Mouse (Mus musculus) thymus, adult 2 months (tissue): ENCODE data around the gene Hnrnpl. TPM values are rescaled to one million over a fixed set of nuclear protein-coding genes. Genes with fewer than 3 reads are reported as not detected.

Experiments used
- DNase-seq: peaks from one replicate; pipeline ENCODE4 v3.0.0; 2021
- H3K27ac ChIP-seq: fragments of 200-500 bp; 2 replicates; pipeline ENCODE4 v1.5.1; 2012; ENCODE audit warnings: low read length, control low read depth; ENCODE audit not compliant: control insufficient read depth, insufficient read depth
- H3K27me3 ChIP-seq: fragments of 200-500 bp; 2 replicates; pipeline ENCODE4 v1.6.1; 2012; ENCODE audit warnings: mild to moderate bottlenecking, low read length, moderate library complexity, mixed read lengths; ENCODE audit not compliant: control insufficient read depth, insufficient read depth
- H3K36me3 ChIP-seq: fragments of 200-500 bp; 2 replicates; pipeline ENCODE4 v1.6.1; 2012; ENCODE audit warnings: mild to moderate bottlenecking, low read length, moderate library complexity; ENCODE audit not compliant: control insufficient read depth, insufficient read depth
- H3K4me1 ChIP-seq: fragments of 200-500 bp; replicated peaks from 2 replicates; pipeline ENCODE4 v1.6.1; 2012; ENCODE audit warnings: low read length; ENCODE audit not compliant: control insufficient read depth, insufficient read depth
- H3K4me3 ChIP-seq: fragments of 200-500 bp; 2 replicates; pipeline ENCODE4 v1.5.1; 2012; ENCODE audit warnings: mild to moderate bottlenecking, low read length, control low read depth, moderate library complexity; ENCODE audit not compliant: control insufficient read depth, insufficient read depth
- CTCF ChIP-seq: fragments of 200-500 bp; IDR thresholded peaks from 2 replicates; pipeline ENCODE4 v1.5.1; 2012; ENCODE audit warnings: mild to moderate bottlenecking, control low read depth, low read length, moderate library complexity, borderline replicate concordance; ENCODE audit not compliant: control insufficient read depth, poor library complexity, insufficient read depth; ENCODE audit errors: extremely low read depth
- POLR2A ChIP-seq: fragments of 200-500 bp; IDR thresholded peaks from 2 replicates; pipeline ENCODE4 v1.6.1; 2012; ENCODE audit warnings: mild to moderate bottlenecking, low read length, control low read depth, moderate library complexity; ENCODE audit not compliant: control insufficient read depth, poor library complexity, insufficient read depth; ENCODE audit errors: extremely low read depth
- WGBS: fragments of 180-500 bp; shearing (Covaris S2); methylation state at CpG from one replicate; pipeline ENCODE4 v1.1.7; 2018; 5-methylcytosine and 5-hydroxymethylcytosine counted together
- polyA plus RNA-seq: library from polyadenylated mRNA; depleted of rRNA; stranded (reverse); fragments of >200 nt; gene quantifications from 2 replicates; pipeline ENCODE4 v1.2.3, GENCODE M21; 2012

The Hnrnpl gene
- polyA plus RNA-seq, 1 experiment: 568 TPM

DNA sequence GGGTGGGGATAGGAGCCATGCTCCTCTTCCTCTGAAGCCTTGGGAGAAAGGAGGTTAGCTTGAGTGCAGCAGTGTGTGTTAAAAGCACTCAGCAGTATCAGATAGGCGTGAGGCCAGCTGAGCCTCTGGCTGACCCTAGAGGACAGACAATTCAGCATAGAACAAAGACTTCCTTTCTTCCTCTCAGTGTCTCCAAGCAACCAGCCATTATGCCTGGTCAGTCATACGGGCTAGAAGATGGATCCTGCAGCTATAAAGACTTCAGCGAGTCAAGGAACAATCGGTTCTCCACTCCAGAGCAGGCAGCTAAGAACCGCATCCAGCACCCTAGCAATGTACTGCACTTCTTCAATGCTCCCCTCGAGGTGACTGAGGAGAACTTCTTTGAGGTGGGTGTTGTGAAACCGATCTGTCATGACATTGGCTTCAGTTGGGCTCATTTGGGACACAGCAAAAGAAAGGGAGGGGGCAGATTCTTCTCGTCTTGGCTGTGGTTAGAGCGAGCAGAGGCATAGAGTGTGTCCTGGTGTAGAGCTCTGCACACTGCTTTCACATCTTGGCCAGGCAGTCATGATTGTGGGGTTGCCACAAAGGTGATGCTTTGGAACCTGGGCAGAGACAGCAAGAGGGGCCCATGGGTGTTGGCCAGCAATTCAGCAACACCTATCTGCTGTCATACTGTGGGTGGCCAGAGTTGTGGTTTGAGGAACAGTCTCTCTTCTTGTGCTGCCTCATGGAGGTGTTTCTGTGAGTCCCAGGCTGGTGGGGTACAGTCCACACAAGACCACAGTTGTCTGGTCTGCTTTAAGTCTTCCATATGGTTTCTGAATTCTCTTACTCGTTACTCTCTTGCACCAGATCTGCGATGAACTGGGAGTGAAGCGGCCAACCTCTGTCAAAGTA, 12.3 kb downstream of the Hnrnpl start:
- peaks cover 29% of the 10 kb centered on the region for H3K4me1 ChIP-seq
- peak overlapping the region; percentile 22; the same call in 1 of the 2 replicates for H3K27ac ChIP-seq
- DNase-seq: no peak
- WGBS: 65% methylated on average over 12 of the region's 12 CpGs
- peaks cover 70% of the 10 kb centered on the region for H3K36me3 ChIP-seq
- TF ChIP-seq CTCF (no peak), POLR2A (no peak)
- no peaks in the 10 kb centered on the region for H3K27me3 ChIP-seq
- H3K4me3 ChIP-seq: no peak overlapping the region

DNA sequence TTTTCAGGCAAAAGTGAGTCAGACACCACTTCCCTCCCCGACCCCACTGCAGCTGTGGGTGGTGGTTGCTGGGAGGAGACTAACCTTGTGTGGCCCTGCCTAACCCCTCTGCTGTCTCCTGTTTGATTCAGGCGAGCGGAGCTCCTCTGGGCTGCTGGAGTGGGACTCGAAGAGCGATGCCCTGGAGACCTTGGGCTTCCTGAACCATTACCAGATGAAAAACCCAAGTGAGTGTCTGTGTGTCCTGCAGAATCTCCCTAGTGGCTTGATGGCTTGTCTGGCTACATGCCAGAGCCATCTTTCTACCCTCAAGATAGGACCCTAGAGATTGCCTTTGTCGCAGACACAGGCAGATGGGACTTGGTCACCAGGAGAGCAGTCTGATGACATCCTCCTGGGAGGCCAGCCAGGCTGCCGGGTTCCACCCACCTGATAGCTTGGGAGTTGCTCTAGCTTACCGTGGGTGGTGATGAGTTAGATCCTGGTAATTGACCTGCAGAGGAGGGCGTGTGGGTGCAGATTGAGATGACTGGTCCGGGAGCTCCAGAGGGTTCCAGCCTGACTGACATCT, 13.0 kb downstream of the Hnrnpl start:
- DNase-seq: no peak
- 72% methylated on average over 10 of the region's 10 CpGs for WGBS
- no peak for TF ChIP-seq POLR2A
- TF ChIP-seq CTCF: no peak
- no peak overlapping the region for H3K27ac ChIP-seq
- H3K36me3 ChIP-seq: peaks cover 63% of the 10 kb centered on the region
- H3K4me1 ChIP-seq: peaks cover 28% of the 10 kb centered on the region
- H3K4me3 ChIP-seq: no peak overlapping the region
- H3K27me3 ChIP-seq: no peaks in the 10 kb centered on the region

DNA sequence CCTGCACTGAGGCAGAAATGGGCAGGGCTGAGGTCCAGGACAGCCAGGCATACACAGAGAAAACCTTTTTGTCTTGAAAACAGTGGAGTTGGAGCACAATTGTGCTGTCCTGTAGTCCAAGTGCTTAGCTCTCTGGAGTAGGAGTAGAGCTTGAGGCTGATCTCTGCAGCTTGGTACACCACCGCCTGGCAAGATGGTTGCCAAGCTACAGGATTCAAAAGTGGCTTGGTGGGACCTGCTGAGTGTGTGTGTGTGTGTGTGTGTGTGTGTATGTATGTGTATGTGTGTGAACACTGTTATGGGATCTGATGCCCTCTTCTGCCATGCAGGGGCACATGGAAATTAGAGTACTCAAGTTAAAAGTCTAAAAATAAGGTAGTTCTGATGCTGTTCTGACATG, 14.2 kb downstream of the Hnrnpl start:
- Histone ChIP-seq H3K4me3 (no peak overlapping the region), H3K27ac (no peak overlapping the region), H3K27me3 (no peaks in the 10 kb centered on the region), H3K4me1 (peaks cover 27% of the 10 kb centered on the region), H3K36me3 (peaks cover 50% of the 10 kb centered on the region)
- TF ChIP-seq POLR2A (no peak), CTCF (no peak)
- WGBS: 87% methylated on average over 1 of the region's 1 CpGs
- DNase-seq: no peak

- H3K36me3 ChIP-seq: peaks cover 43% of the 10 kb centered on the region
- no peak overlapping the region for H3K4me3 ChIP-seq
Observed at GRCm38 (mm10) chr7:28822993-28823903, 14.9 kb downstream of the Hnrnpl start.

GRCm38 (mm10) chr7:28823932-28824331, 15.6 kb downstream of the Hnrnpl start:
- Histone ChIP-seq H3K27ac (no peak overlapping the region; the same call in 1 of the 2 replicates), H3K36me3 (peaks cover 37% of the 10 kb centered on the region), H3K4me3 (no peak overlapping the region), H3K27me3 (no peaks in the 10 kb centered on the region), H3K4me1 (peaks cover 25% of the 10 kb centered on the region)
- TF ChIP-seq CTCF (no peak), POLR2A (no peak)
- 37% methylated on average over 2 of the region's 2 CpGs for WGBS
- no peak for DNase-seq

More at GRCm38 (mm10) chr7:28822993-28823903, 14.9 kb downstream of the Hnrnpl start:
- 76% methylated on average over 10 of the region's 10 CpGs for WGBS
- Histone ChIP-seq H3K27ac (peak overlapping the region; percentile 40; the same call in 1 of the 2 replicates), H3K4me1 (peaks cover 25% of the 10 kb centered on the region), H3K27me3 (no peaks in the 10 kb centered on the region)
- no peak for TF ChIP-seq CTCF
- TF ChIP-seq POLR2A: no peak
- no peak for DNase-seq

DNA sequence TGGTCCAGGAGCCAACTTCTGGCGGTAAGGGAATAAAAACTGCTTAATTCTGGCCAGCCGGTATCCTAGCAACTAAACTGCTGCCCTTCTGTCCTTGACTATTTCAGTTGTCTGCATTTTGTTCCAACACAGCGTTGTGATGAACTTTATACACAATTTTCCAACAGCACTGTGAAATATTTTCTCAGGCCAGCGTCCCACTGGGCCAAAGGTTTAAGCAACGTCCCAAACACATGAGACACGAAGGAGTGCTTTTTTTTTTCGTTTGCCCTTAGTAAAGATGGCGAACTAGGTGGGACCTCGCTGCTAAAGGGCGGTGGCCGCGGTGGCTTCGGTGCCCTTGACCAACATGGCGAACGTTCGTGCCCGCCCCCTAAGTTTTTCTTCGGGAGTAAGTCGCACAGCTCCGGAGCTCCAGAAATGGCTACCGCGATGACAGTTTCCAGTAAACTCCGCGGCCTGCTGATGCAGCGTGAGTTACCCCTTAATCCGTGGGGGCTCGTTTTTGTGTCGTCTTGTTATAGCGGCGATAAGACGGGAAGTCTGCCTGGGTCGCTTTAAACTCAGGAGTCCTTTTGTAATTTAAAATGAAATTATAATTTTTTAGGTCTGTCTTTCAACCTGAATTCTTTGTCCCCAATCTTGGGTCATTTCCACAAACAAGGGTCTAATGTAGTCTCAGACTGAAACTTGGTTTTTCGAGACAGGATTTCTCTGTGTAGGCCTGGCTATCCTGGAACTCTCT, 16.8 kb downstream of the Hnrnpl start, which contains the start of gene Ech1:
TSS of gene Ech1 (plus strand) at position 277 of the 745 bp plus-strand sequence.
- Histone ChIP-seq H3K4me1 (peaks cover 21% of the 10 kb centered on the region), H3K36me3 (peaks cover 30% of the 10 kb centered on the region), H3K27ac (peak within 1 kb of the TSS; percentile 52), H3K4me3 (peak within 1 kb of the TSS; percentile 55), H3K27me3 (no peaks in the 10 kb centered on the region)
- no peak for TF ChIP-seq CTCF
- peak; percentile 42; the same call in 1 of the 2 replicates for TF ChIP-seq POLR2A
- WGBS: 2% methylated on average over 33 of the region's 33 CpGs
- DNase-seq: peak; percentile 87
